Mouse (Mus musculus): Measurements from ENCODE around the gene Exoc1. TPM values are rescaled to one million over a fixed set of nuclear protein-coding genes. Genes with fewer than 3 reads are reported as not detected.

Gene Exoc1
- 45.9 and 53.9 TPM in 2 replicates for polyA plus RNA-seq (2015; fragmentation: Nextera tagmentation; extraction: Ambion mirVana)

- Histone ChIP-seq H3K27ac (replicated peaks) (peak within 1 kb of the TSS; percentile 85), H3K4me3 (replicated peaks) (peak within 1 kb of the TSS; percentile 87), H3K9ac (replicated peaks) (peak within 1 kb of the TSS; percentile 82), H3K4me1 (peaks cover 16% of the 10 kb centered on the region), H3K4me2 (peak within 1 kb of the TSS; percentile 89), H3K27me3 (replicated peaks) (no peaks in the 10 kb centered on the region), H3K36me3 (peaks cover 5% of the 10 kb centered on the region; the same call in 1 of the 2 replicates), H3K9me3 (replicated peaks) (no peaks in the 10 kb centered on the region)
- ATAC-seq (ENCODE audit: low FRiP score): peak; percentile 100
- 0% methylated on average over 39 of the region's 39 CpGs for WGBS
Observed at GRCm38 (mm10) chr5:76529040-76529703, at the start of gene Exoc1. Exoc1 (plus strand) TSS chr5:76529311.

GRCm38 (mm10) chr5:76483811-76484210 is 45.3 kb upstream of the Exoc1 start, which contains the start of gene Gm7271:
Gm7271 (plus strand) TSS chr5:76484040.
- no peak within 1 kb of the TSS for H3K9ac ChIP-seq (replicated peaks)
- no peak within 1 kb of the TSS for H3K4me2 ChIP-seq
- H3K4me1 ChIP-seq: no peaks in the 10 kb centered on the region
- no peaks in the 10 kb centered on the region for H3K27me3 ChIP-seq (replicated peaks)
- H3K4me3 ChIP-seq (replicated peaks): no peak within 1 kb of the TSS
- no peaks in the 10 kb centered on the region for H3K9me3 ChIP-seq (replicated peaks)
- no peaks in the 10 kb centered on the region for H3K36me3 ChIP-seq
- WGBS: 50% methylated on average over 5 of the region's 5 CpGs
- H3K27ac ChIP-seq (replicated peaks): no peak within 1 kb of the TSS
- no peak for ATAC-seq (ENCODE audit: low FRiP score)

GRCm38 (mm10) chr5:76495126-76495525 is 34.0 kb upstream of the Exoc1 start:
- no peaks in the 10 kb centered on the region for H3K9me3 ChIP-seq (replicated peaks)
- 69% methylated on average over 13 of the region's 13 CpGs for WGBS
- H3K4me3 ChIP-seq (replicated peaks): no peak overlapping the region
- H3K4me1 ChIP-seq: no peaks in the 10 kb centered on the region
- no peaks in the 10 kb centered on the region for H3K36me3 ChIP-seq
- no peaks in the 10 kb centered on the region for H3K27me3 ChIP-seq (replicated peaks)
- H3K4me2 ChIP-seq: no peak overlapping the region
- H3K9ac ChIP-seq (replicated peaks): no peak overlapping the region
- ATAC-seq (ENCODE audit: low FRiP score): no peak
- no peak overlapping the region for H3K27ac ChIP-seq (replicated peaks)

- Histone ChIP-seq H3K4me3 (replicated peaks) (no peak overlapping the region), H3K4me1 (no peaks in the 10 kb centered on the region), H3K9me3 (replicated peaks) (no peaks in the 10 kb centered on the region), H3K27ac (replicated peaks) (no peak overlapping the region), H3K27me3 (replicated peaks) (no peaks in the 10 kb centered on the region), H3K36me3 (no peaks in the 10 kb centered on the region), H3K9ac (replicated peaks) (no peak overlapping the region), H3K4me2 (no peak overlapping the region)
- ATAC-seq (ENCODE audit: low FRiP score): no peak
- WGBS: 86% methylated on average over 1 of the region's 1 CpGs
Observed at GRCm38 (mm10) chr5:76522446-76522845, 6.7 kb upstream of the Exoc1 start.

GRCm38 (mm10) chr5:76524623-76525022 is 4.5 kb upstream of the Exoc1 start:
- Histone ChIP-seq H3K4me3 (replicated peaks) (no peak overlapping the region), H3K27ac (replicated peaks) (no peak overlapping the region), H3K9me3 (replicated peaks) (no peaks in the 10 kb centered on the region), H3K27me3 (replicated peaks) (no peaks in the 10 kb centered on the region), H3K4me1 (peaks cover under 1% of the 10 kb centered on the region; the same call in 1 of the 2 replicates), H3K9ac (replicated peaks) (no peak overlapping the region), H3K36me3 (no peaks in the 10 kb centered on the region), H3K4me2 (no peak overlapping the region)
- 81% methylated on average over 5 of the region's 5 CpGs for WGBS
- no peak for ATAC-seq (ENCODE audit: low FRiP score)

GRCm38 (mm10) chr5:76525066-76525465 is 4.0 kb upstream of the Exoc1 start:
- no peak overlapping the region for H3K4me3 ChIP-seq (replicated peaks)
- H3K4me2 ChIP-seq: no peak overlapping the region
- no peak for ATAC-seq (ENCODE audit: low FRiP score)
- WGBS: 81% methylated on average over 4 of the region's 4 CpGs
- no peak overlapping the region for H3K27ac ChIP-seq (replicated peaks)
- no peaks in the 10 kb centered on the region for H3K9me3 ChIP-seq (replicated peaks)
- peaks cover 4% of the 10 kb centered on the region for H3K4me1 ChIP-seq
- no peaks in the 10 kb centered on the region for H3K36me3 ChIP-seq
- no peak overlapping the region for H3K9ac ChIP-seq (replicated peaks)
- no peaks in the 10 kb centered on the region for H3K27me3 ChIP-seq (replicated peaks)

- 55% methylated on average over 2 of the region's 2 CpGs for WGBS
- Histone ChIP-seq H3K27me3 (replicated peaks) (no peaks in the 10 kb centered on the region), H3K36me3 (no peaks in the 10 kb centered on the region), H3K4me2 (no peak overlapping the region), H3K9me3 (replicated peaks) (no peaks in the 10 kb centered on the region), H3K27ac (replicated peaks) (no peak overlapping the region), H3K4me1 (peaks cover 12% of the 10 kb centered on the region), H3K4me3 (replicated peaks) (no peak overlapping the region), H3K9ac (replicated peaks) (no peak overlapping the region)
- no peak for ATAC-seq (ENCODE audit: low FRiP score)
Observed at GRCm38 (mm10) chr5:76525829-76526228, 3.3 kb upstream of the Exoc1 start.

- Histone ChIP-seq H3K27me3 (replicated peaks) (no peaks in the 10 kb centered on the region), H3K4me2 (peak overlapping the region; percentile 89), H3K4me1 (peaks cover 16% of the 10 kb centered on the region), H3K9me3 (replicated peaks) (no peaks in the 10 kb centered on the region), H3K36me3 (peaks cover 8% of the 10 kb centered on the region; the same call in 1 of the 2 replicates), H3K27ac (replicated peaks) (peak overlapping the region; percentile 85), H3K9ac (replicated peaks) (peak overlapping the region; percentile 82), H3K4me3 (replicated peaks) (peak overlapping the region; percentile 87)
- WGBS: 8% methylated on average over 9 of the region's 9 CpGs
- ATAC-seq (ENCODE audit: low FRiP score): peak; percentile 27; the same call in 1 of the 2 replicates
Observed at GRCm38 (mm10) chr5:76529704-76530066, 574 bp downstream of the Exoc1 start.

- 91% methylated on average over 6 of the region's 6 CpGs for WGBS
- no peaks in the 10 kb centered on the region for H3K27me3 ChIP-seq (replicated peaks)
- H3K9ac ChIP-seq (replicated peaks): no peak overlapping the region
- no peak overlapping the region for H3K27ac ChIP-seq (replicated peaks)
- H3K4me2 ChIP-seq: no peak overlapping the region
- peaks cover 31% of the 10 kb centered on the region for H3K36me3 ChIP-seq
- H3K4me1 ChIP-seq: peaks cover 16% of the 10 kb centered on the region
- H3K9me3 ChIP-seq (replicated peaks): no peaks in the 10 kb centered on the region
- no peak for ATAC-seq (ENCODE audit: low FRiP score)
- no peak overlapping the region for H3K4me3 ChIP-seq (replicated peaks)
Observed at GRCm38 (mm10) chr5:76533186-76533585, 4.1 kb downstream of the Exoc1 start.

GRCm38 (mm10) chr5:76536231-76536630 is 7.1 kb downstream of the Exoc1 start:
- Histone ChIP-seq H3K4me2 (no peak overlapping the region), H3K36me3 (peaks cover 48% of the 10 kb centered on the region), H3K27me3 (replicated peaks) (no peaks in the 10 kb centered on the region), H3K9ac (replicated peaks) (no peak overlapping the region), H3K4me3 (replicated peaks) (no peak overlapping the region), H3K4me1 (0 out of 2 replicates have a peak, but pooled peaks cover under 1% of the 10 kb centered on the region), H3K9me3 (replicated peaks) (no peaks in the 10 kb centered on the region), H3K27ac (replicated peaks) (no peak overlapping the region)
- 88% methylated on average over 1 of the region's 1 CpGs for WGBS
- ATAC-seq (ENCODE audit: low FRiP score): no peak

GRCm38 (mm10) chr5:76537578-76537977 is 8.5 kb downstream of the Exoc1 start:
- Histone ChIP-seq H3K4me2 (no peak overlapping the region), H3K36me3 (peaks cover 56% of the 10 kb centered on the region), H3K27ac (replicated peaks) (no peak overlapping the region), H3K9me3 (replicated peaks) (no peaks in the 10 kb centered on the region), H3K9ac (replicated peaks) (no peak overlapping the region), H3K27me3 (replicated peaks) (no peaks in the 10 kb centered on the region), H3K4me1 (no peaks in the 10 kb centered on the region), H3K4me3 (replicated peaks) (no peak overlapping the region)
- no peak for ATAC-seq (ENCODE audit: low FRiP score)
- 97% methylated on average over 10 of the region's 10 CpGs for WGBS

GRCm38 (mm10) chr5:76540181-76540580 is 11.1 kb downstream of the Exoc1 start:
- ATAC-seq (ENCODE audit: low FRiP score): no peak
- H3K36me3 ChIP-seq: peaks cover 71% of the 10 kb centered on the region
- WGBS: 67% methylated on average over 8 of the region's 8 CpGs

More at GRCm38 (mm10) chr5:76540181-76540580, 11.1 kb downstream of the Exoc1 start:
- Histone ChIP-seq H3K4me3 (replicated peaks) (no peak overlapping the region), H3K27ac (replicated peaks) (no peak overlapping the region), H3K9me3 (replicated peaks) (no peaks in the 10 kb centered on the region), H3K4me2 (no peak overlapping the region), H3K27me3 (replicated peaks) (no peaks in the 10 kb centered on the region), H3K9ac (replicated peaks) (no peak overlapping the region; the same call in 1 of the 2 replicates), H3K4me1 (no peaks in the 10 kb centered on the region)
